8 mouse cellular contexts compared by ENCODE assay signal in genomic region chr7:38228329-38228728, GRCm38 (mm10). TPM values are rescaled to one million over a fixed set of nuclear protein-coding genes. Genes with fewer than 3 reads are reported as not detected.
DNase-seq lines count a peak whose midpoint lies in the region; ATAC-seq lines count a peak whose summit lies in the region.

No protein-coding gene starts in this region.

- peaks cover 50% of the 10 kb centered on the region for H3K4me1 ChIP-seq in megakaryocyte, embryonic 14.5 days
- peaks cover 31% of the 10 kb centered on the region; the same call in 1 of the 2 replicates for H3K4me1 ChIP-seq in limb, embryonic 15.5 days
- 0 out of 2 replicates have a peak, but pooled peaks cover 4% of the 10 kb centered on the region for H3K4me1 ChIP-seq in stomach, embryonic 16.5 days (ENCODE audit: control insufficient read depth, insufficient read depth, low read length)

- peak overlapping the region; percentile 97 for H3K4me3 ChIP-seq in megakaryocyte, embryonic 14.5 days (replicated peaks)
- peak overlapping the region; percentile 62 for H3K4me3 ChIP-seq in limb, embryonic 15.5 days
- peak overlapping the region; percentile 61 for H3K4me3 ChIP-seq in stomach, embryonic 16.5 days (replicated peaks; ENCODE audit: low read length)

- H3K27ac ChIP-seq in limb, embryonic 15.5 days = peak overlapping the region; percentile 57; the same call in 1 of the 2 replicates
- no peak overlapping the region for H3K27ac ChIP-seq in stomach, embryonic 16.5 days (ENCODE audit: low read length)

- peak; percentile 57 for DNase-seq in cerebellum, adult 11-12 months
- no peak for DNase-seq in cerebellum, postnatal 10 days
- DNase-seq in layer of hippocampus, postnatal 25 days (ENCODE audit: extremely low spot score in 1 of 2, low spot score in 1 of 2) = no peak
- no peak for DNase-seq in kidney, postnatal 10 days

- no peaks in the 10 kb centered on the region for H3K9me3 ChIP-seq in megakaryocyte, embryonic 14.5 days
- no peaks in the 10 kb centered on the region for H3K9me3 ChIP-seq in limb, embryonic 15.5 days
- H3K9me3 ChIP-seq in stomach, embryonic 16.5 days (replicated peaks; ENCODE audit: control insufficient read depth, low read length) = no peaks in the 10 kb centered on the region

- peak overlapping the region; percentile 77 for H3K4me2 ChIP-seq in limb, embryonic 15.5 days
- peak overlapping the region; percentile 67 for H3K4me2 ChIP-seq in stomach, embryonic 16.5 days (ENCODE audit: low read depth, low read length)

- peaks cover 3% of the 10 kb centered on the region for H3K36me3 ChIP-seq in megakaryocyte, embryonic 14.5 days (replicated peaks; ENCODE audit: low read length)
- H3K36me3 ChIP-seq in limb, embryonic 15.5 days = no peaks in the 10 kb centered on the region
- no peaks in the 10 kb centered on the region for H3K36me3 ChIP-seq in stomach, embryonic 16.5 days (ENCODE audit: control insufficient read depth, insufficient read depth, low read length)

- no peak overlapping the region for H3K9ac ChIP-seq in limb, embryonic 15.5 days
- peak overlapping the region; percentile 72; the same call in 1 of the 2 replicates for H3K9ac ChIP-seq in stomach, embryonic 16.5 days (ENCODE audit: low read length)

- no peak for ATAC-seq in megakaryocyte, adult 5-6 weeks (ENCODE audit: poor library complexity, severe bottlenecking)
- no peak for ATAC-seq in limb, embryonic 15.5 days (ENCODE audit: insufficient number of reproducible peaks, low FRiP score, low TSS enrichment, low read depth)
- ATAC-seq in stomach, embryonic 16.5 days (ENCODE audit: insufficient read depth, low FRiP score) = no peak

- whole genome bisulfite sequencing in limb, embryonic 15.5 days = 23% methylated on average over 8 of the region's 8 CpGs
- 23% methylated on average over 8 of the region's 8 CpGs for WGBS in stomach, embryonic 16.5 days

- peaks cover 1% of the 10 kb centered on the region for H3K27me3 ChIP-seq in megakaryocyte, embryonic 14.5 days (replicated peaks)
- 0 out of 2 replicates have a peak, but pooled peaks cover 3% of the 10 kb centered on the region for H3K27me3 ChIP-seq in limb, embryonic 15.5 days
- no peaks in the 10 kb centered on the region for H3K27me3 ChIP-seq in stomach, embryonic 16.5 days (ENCODE audit: control insufficient read depth, insufficient read depth, low read length)

RNA-seq across cellular contexts. Expression of gene Plekhf1, which starts 0.5 kb away (rescaled TPM):
- polyA plus RNA-seq in megakaryocyte, embryonic 14.5 days (2012; ENCODE audit: insufficient read depth, low replicate concordance) = 0.97 and 2.8 TPM in 2 replicates
- 0.43 and 0.74 TPM in 2 replicates for total RNA-seq in megakaryocyte, adult 5-6 weeks (2015)
- total RNA-seq in megakaryocyte, adult 5-6 weeks (2017) = 1.0 and 1.3 TPM in 2 replicates
- 5.4 and 7.2 TPM in 2 replicates for polyA plus RNA-seq in limb, embryonic 15.5 days (2015; fragmentation: Nextera tagmentation; extraction: Ambion mirVana)
- polyA plus RNA-seq in stomach, embryonic 16.5 days (2015; fragmentation: Nextera tagmentation; extraction: Ambion mirVana) = 4.0 and 4.1 TPM in 2 replicates
- total RNA-seq in layer of hippocampus, postnatal 25 days (2021) = 1 to 10 TPM; 1.5 to 3.1 TPM

RNA-seq across cellular contexts. Expression of gene Pop4, which starts 42.9 kb away (rescaled TPM):
- polyA plus RNA-seq in megakaryocyte, embryonic 14.5 days (2012; ENCODE audit: insufficient read depth, low replicate concordance) = 2.6 and 5.5 TPM in 2 replicates
- total RNA-seq in megakaryocyte, adult 5-6 weeks (2015) = 31.6 and 33.7 TPM in 2 replicates
- 31.1 and 33.6 TPM in 2 replicates for total RNA-seq in megakaryocyte, adult 5-6 weeks (2017)
- 54.6 and 55.0 TPM in 2 replicates for polyA plus RNA-seq in limb, embryonic 15.5 days (2015; fragmentation: Nextera tagmentation; extraction: Ambion mirVana)
- polyA plus RNA-seq in stomach, embryonic 16.5 days (2015; fragmentation: Nextera tagmentation; extraction: Ambion mirVana) = 41.0 and 47.9 TPM in 2 replicates
- 10 to 100 TPM; 23.4 to 23.8 TPM for total RNA-seq in layer of hippocampus, postnatal 25 days (2021)

RNA-seq across cellular contexts. Expression of gene 1600014C10Rik, which starts 45.3 kb away (rescaled TPM):
- 2.2 and 22.1 TPM in 2 replicates for polyA plus RNA-seq in megakaryocyte, embryonic 14.5 days (2012; ENCODE audit: insufficient read depth, low replicate concordance)
- total RNA-seq in megakaryocyte, adult 5-6 weeks (2015) = 25.9 and 34.5 TPM in 2 replicates
- total RNA-seq in megakaryocyte, adult 5-6 weeks (2017) = 39.5 and 40.5 TPM in 2 replicates
- polyA plus RNA-seq in limb, embryonic 15.5 days (2015; fragmentation: Nextera tagmentation; extraction: Ambion mirVana) = 16.5 and 17.6 TPM in 2 replicates
- 15.9 and 17.0 TPM in 2 replicates for polyA plus RNA-seq in stomach, embryonic 16.5 days (2015; fragmentation: Nextera tagmentation; extraction: Ambion mirVana)
- 10 to 100 TPM; 22.8 to 28.3 TPM for total RNA-seq in layer of hippocampus, postnatal 25 days (2021)
